Mouse (Mus musculus) hindbrain, embryonic 13.5 days (tissue): ENCODE data around the gene Ppp4r2. TPM values are rescaled to one million over a fixed set of nuclear protein-coding genes. Genes with fewer than 3 reads are reported as not detected.
A peak's percentile ranks its signal among the peaks of the same experiment; 100 is the strongest.
"Not testable (repeated sequence)": the region's sequence is repeated elsewhere in the genome, so short reads cannot be mapped to it uniquely, and the experiment has no call there.

Experiments
- ATAC-seq: fragments of 200-750 bp; cut with Nextera tagmentation; 2 replicates; pipeline ENCODE4 v1.8.0; 2017; ENCODE audit warnings: moderate TSS enrichment; ENCODE audit not compliant: low FRiP score
- H3K27ac ChIP-seq: fragments of 300-500 bp; sonication (generic); 2 replicates; pipeline ENCODE4 v1.5.1; 2015; ENCODE audit warnings: inconsistent platforms, mild to moderate bottlenecking, moderate library complexity
- H3K27me3 ChIP-seq: fragments of 300-500 bp; sonication (generic); 2 replicates; pipeline ENCODE4 v1.6.1; 2015; ENCODE audit warnings: mild to moderate bottlenecking, inconsistent platforms
- H3K36me3 ChIP-seq: fragments of 300-500 bp; sonication (generic); 2 replicates; pipeline ENCODE4 v1.6.1; 2015; ENCODE audit warnings: mild to moderate bottlenecking, inconsistent platforms
- H3K4me1 ChIP-seq: fragments of 300-500 bp; sonication (generic); replicated peaks from 2 replicates; pipeline ENCODE4 v1.6.1; 2015; ENCODE audit warnings: inconsistent platforms
- H3K4me2 ChIP-seq: fragments of 300-500 bp; sonication (generic); 2 replicates; pipeline ENCODE4 v1.6.1; 2015; ENCODE audit warnings: inconsistent platforms, mild to moderate bottlenecking, moderate library complexity
- H3K4me3 ChIP-seq: fragments of 300-500 bp; sonication (generic); 2 replicates; pipeline ENCODE4 v1.5.1; 2015; ENCODE audit warnings: mild to moderate bottlenecking, inconsistent platforms
- H3K9ac ChIP-seq: fragments of 300-500 bp; sonication (generic); 2 replicates; pipeline ENCODE4 v1.6.1; 2015; ENCODE audit warnings: mild to moderate bottlenecking, inconsistent platforms
- H3K9me3 ChIP-seq: fragments of 300-500 bp; sonication (generic); 2 replicates; pipeline ENCODE4 v1.6.1; 2016; ENCODE audit warnings: inconsistent platforms
- WGBS: fragments of 180-500 bp; shearing (Covaris S2); methylation state at CpG from one replicate; pipeline ENCODE4 v1.1.7; 2015; 5-methylcytosine and 5-hydroxymethylcytosine counted together
- polyA plus RNA-seq: library from polyadenylated mRNA; unstranded; fragments of >200 nt; fragmentation: Nextera tagmentation; extraction: Ambion mirVana; gene quantifications from 2 replicates; pipeline ENCODE4 v1.2.1, GENCODE M21; 2015

Gene Ppp4r2
- polyA plus RNA-seq, 1 experiment from 2014 or later, result 20.9 TPM

GRCm38 (mm10) chr6:100834489-100835160 lies 1.2 kb downstream of the Ppp4r2 start:
- no peaks in the 10 kb centered on the region for H3K27me3 ChIP-seq
- H3K9ac ChIP-seq, result peak overlapping the region; percentile 89
- peak overlapping the region; percentile 78 for H3K4me3 ChIP-seq
- peak overlapping the region; percentile 93 for H3K27ac ChIP-seq
- H3K4me2 ChIP-seq, result peak overlapping the region; percentile 66
- no peaks in the 10 kb centered on the region for H3K9me3 ChIP-seq
- no peak for ATAC-seq
- H3K36me3 ChIP-seq, result peaks cover 40% of the 10 kb centered on the region
- peaks cover 39% of the 10 kb centered on the region for H3K4me1 ChIP-seq
- WGBS, result 37% methylated on average over 9 of the region's 9 CpGs

DNA sequence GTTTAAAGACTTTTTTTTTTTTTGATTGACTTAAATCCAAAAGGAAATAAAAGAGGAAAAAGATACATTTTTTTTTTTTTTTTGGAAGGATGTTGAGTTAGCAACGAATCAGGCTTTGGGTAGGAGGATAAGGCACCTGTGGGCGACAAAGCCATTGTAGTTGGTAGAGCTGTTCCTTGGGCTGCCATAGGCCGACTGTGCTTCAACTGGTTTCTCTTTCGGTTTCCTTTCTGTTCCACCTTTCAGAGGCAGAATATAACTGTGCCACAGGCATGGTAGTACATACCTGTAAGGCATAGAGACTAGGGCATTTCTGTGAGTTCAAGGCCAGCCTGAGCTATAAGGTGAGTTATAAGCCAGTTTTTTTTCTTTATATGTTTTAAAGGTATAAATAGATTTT lies 11.6 kb downstream of the Ppp4r2 start:
- WGBS, result 96% methylated on average over 4 of the region's 4 CpGs
- no peaks in the 10 kb centered on the region for H3K27me3 ChIP-seq
- no peaks in the 10 kb centered on the region for H3K9me3 ChIP-seq
- H3K4me2 ChIP-seq, result no peak overlapping the region
- H3K36me3 ChIP-seq, result peaks cover 49% of the 10 kb centered on the region
- no peaks in the 10 kb centered on the region for H3K4me1 ChIP-seq
- ATAC-seq, result no peak
- no peak overlapping the region for H3K9ac ChIP-seq
- H3K27ac ChIP-seq, result no peak overlapping the region
- H3K4me3 ChIP-seq, result no peak overlapping the region

GRCm38 (mm10) chr6:100847264-100847663 lies 13.8 kb downstream of the Ppp4r2 start:
- H3K4me2 ChIP-seq, result no peak overlapping the region
- H3K4me1 ChIP-seq, result no peaks in the 10 kb centered on the region
- no peak overlapping the region for H3K9ac ChIP-seq
- H3K27ac ChIP-seq, result no peak overlapping the region
- H3K36me3 ChIP-seq, result peaks cover 34% of the 10 kb centered on the region
- no peak overlapping the region for H3K4me3 ChIP-seq
- H3K27me3 ChIP-seq, result no peaks in the 10 kb centered on the region
- 88% methylated on average over 5 of the region's 5 CpGs for WGBS
- H3K9me3 ChIP-seq, result no peaks in the 10 kb centered on the region
- no peak for ATAC-seq

GRCm38 (mm10) chr6:100848682-100849375 lies 15.4 kb downstream of the Ppp4r2 start:
- H3K27me3 ChIP-seq, result no peaks in the 10 kb centered on the region
- H3K27ac ChIP-seq, result no peak overlapping the region
- peaks cover 24% of the 10 kb centered on the region for H3K36me3 ChIP-seq
- H3K4me3 ChIP-seq, result no peak overlapping the region
- no peaks in the 10 kb centered on the region for H3K4me1 ChIP-seq
- ATAC-seq, result no peak
- H3K9me3 ChIP-seq, result no peaks in the 10 kb centered on the region
- 87% methylated on average over 9 of the region's 9 CpGs for WGBS
- H3K9ac ChIP-seq, result no peak overlapping the region
- no peak overlapping the region for H3K4me2 ChIP-seq

- WGBS, result 91% methylated on average over 9 of the region's 9 CpGs
- Histone ChIP-seq H3K9ac (no peak overlapping the region), H3K36me3 (peaks cover 28% of the 10 kb centered on the region), H3K27ac (no peak overlapping the region), H3K4me2 (no peak overlapping the region), H3K4me1 (no peaks in the 10 kb centered on the region), H3K9me3 (no peaks in the 10 kb centered on the region), H3K27me3 (no peaks in the 10 kb centered on the region), H3K4me3 (no peak overlapping the region)
- ATAC-seq, result no peak
Measured at GRCm38 (mm10) chr6:100850671-100851081, 17.3 kb downstream of the Ppp4r2 start.

- ATAC-seq, result no peak
- Histone ChIP-seq H3K4me1 (no peaks in the 10 kb centered on the region), H3K9me3 (no peaks in the 10 kb centered on the region), H3K27me3 (no peaks in the 10 kb centered on the region), H3K9ac (no peak overlapping the region), H3K4me3 (no peak overlapping the region), H3K27ac (no peak overlapping the region), H3K4me2 (no peak overlapping the region), H3K36me3 (peaks cover 25% of the 10 kb centered on the region)
- 93% methylated on average over 5 of the region's 5 CpGs for WGBS
Measured at GRCm38 (mm10) chr6:100851083-100851482, 17.7 kb downstream of the Ppp4r2 start.

- H3K27me3 ChIP-seq, result no peaks in the 10 kb centered on the region
- WGBS, result 87% methylated on average over 6 of the region's 6 CpGs
Measured at GRCm38 (mm10) chr6:100865321-100865720, 31.9 kb downstream of the Ppp4r2 start.

GRCm38 (mm10) chr6:100865788-100866187 lies 32.4 kb downstream of the Ppp4r2 start:
- H3K27ac ChIP-seq, H3K4me2 ChIP-seq, H3K27me3 ChIP-seq, H3K4me1 ChIP-seq, ATAC-seq, H3K4me3 ChIP-seq, H3K9me3 ChIP-seq, H3K9ac ChIP-seq: not testable (repeated sequence)
- peaks cover 30% of the 10 kb centered on the region for H3K36me3 ChIP-seq
- WGBS, result 82% methylated on average over 5 of the region's 5 CpGs

More at GRCm38 (mm10) chr6:100865321-100865720, 31.9 kb downstream of the Ppp4r2 start:
- Histone ChIP-seq H3K9ac (no peak overlapping the region), H3K4me2 (no peak overlapping the region), H3K27ac (no peak overlapping the region), H3K4me3 (no peak overlapping the region), H3K4me1 (no peaks in the 10 kb centered on the region), H3K9me3 (no peaks in the 10 kb centered on the region), H3K36me3 (peaks cover 30% of the 10 kb centered on the region)
- no peak for ATAC-seq

DNA sequence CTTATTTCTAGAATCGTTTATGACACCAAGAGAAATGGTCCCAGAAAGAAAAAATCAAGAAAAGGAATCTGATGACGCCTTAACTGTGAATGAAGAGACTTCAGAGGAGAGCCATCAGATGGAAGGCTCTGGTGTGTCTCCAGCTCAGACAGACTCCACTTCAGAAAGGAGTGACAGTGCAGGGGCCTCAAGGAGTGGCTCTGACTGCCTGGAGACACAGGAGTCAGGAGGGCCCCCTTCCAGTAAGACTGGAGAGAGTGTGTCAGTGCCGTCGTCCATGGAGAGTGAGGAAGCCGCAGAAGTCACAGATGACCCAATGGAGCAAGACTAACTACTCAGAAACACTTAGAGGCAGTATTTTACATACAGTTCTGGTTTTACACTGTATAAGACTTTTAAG lies 32.8 kb downstream of the Ppp4r2 start:
- H3K27ac ChIP-seq, H3K4me1 ChIP-seq, H3K4me3 ChIP-seq, ATAC-seq, H3K4me2 ChIP-seq, H3K9ac ChIP-seq, H3K9me3 ChIP-seq, H3K27me3 ChIP-seq: not testable (repeated sequence)
- peaks cover 28% of the 10 kb centered on the region for H3K36me3 ChIP-seq
- 90% methylated on average over 5 of the region's 5 CpGs for WGBS

DNA sequence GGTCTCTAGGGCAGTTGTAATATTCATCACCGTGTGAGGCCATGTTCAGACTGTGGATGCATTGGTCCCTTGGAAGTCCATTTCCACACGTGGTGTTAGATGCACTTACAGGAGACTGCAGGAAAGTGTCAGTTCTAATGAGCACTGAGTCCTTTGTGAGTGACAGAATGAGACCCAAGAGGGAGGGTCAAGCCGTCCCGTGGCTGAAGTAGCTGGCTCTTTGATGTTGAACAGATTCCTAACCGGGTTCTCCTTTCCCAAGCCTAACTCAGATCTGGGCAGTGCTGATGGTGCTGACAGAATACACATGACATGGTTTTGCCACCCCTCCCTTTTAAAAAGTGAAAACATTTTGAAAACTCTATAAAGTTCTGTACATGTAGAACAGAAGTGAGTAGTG lies 35.4 kb downstream of the Ppp4r2 start:
- no peak for ATAC-seq

DNA sequence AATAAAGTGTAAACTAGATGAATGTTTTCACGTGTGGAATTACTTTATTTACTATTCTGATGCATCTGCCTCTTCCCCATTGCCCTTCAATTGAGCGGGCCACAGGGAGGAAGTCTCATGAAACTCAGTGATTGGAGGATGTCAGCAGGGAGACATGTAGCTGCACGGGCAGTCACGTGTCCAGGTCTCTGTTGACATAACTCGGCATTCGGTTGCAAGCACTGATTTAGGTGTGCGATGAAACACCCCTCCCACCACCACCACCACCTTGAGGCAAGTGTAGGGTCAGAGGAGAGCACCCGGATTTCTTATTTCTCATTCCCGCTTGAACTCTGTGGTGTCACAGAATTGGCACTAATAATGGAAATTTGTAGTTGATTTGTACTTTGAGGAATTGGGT lies 36.5 kb downstream of the Ppp4r2 start:
- Histone ChIP-seq H3K27me3 (no peaks in the 10 kb centered on the region), H3K4me1 (no peaks in the 10 kb centered on the region), H3K9me3 (no peaks in the 10 kb centered on the region), H3K4me2 (no peak overlapping the region), H3K36me3 (peaks cover 5% of the 10 kb centered on the region), H3K4me3 (no peak overlapping the region), H3K27ac (no peak overlapping the region), H3K9ac (no peak overlapping the region)
- no peak for ATAC-seq
- 87% methylated on average over 9 of the region's 9 CpGs for WGBS

More for the DNA sequence above, 35.4 kb downstream of the Ppp4r2 start:
- Histone ChIP-seq H3K27ac (no peak overlapping the region), H3K4me3 (no peak overlapping the region), H3K4me1 (no peaks in the 10 kb centered on the region), H3K4me2 (no peak overlapping the region), H3K9ac (no peak overlapping the region), H3K9me3 (no peaks in the 10 kb centered on the region), H3K27me3 (no peaks in the 10 kb centered on the region), H3K36me3 (peaks cover 9% of the 10 kb centered on the region)
- WGBS, result 45% methylated on average over 5 of the region's 5 CpGs

GRCm38 (mm10) chr6:100873191-100873590 lies 39.8 kb downstream of the Ppp4r2 start:
- Histone ChIP-seq H3K9ac (no peak overlapping the region), H3K4me1 (no peaks in the 10 kb centered on the region), H3K27me3 (no peaks in the 10 kb centered on the region), H3K27ac (no peak overlapping the region), H3K4me3 (no peak overlapping the region), H3K4me2 (no peak overlapping the region), H3K36me3 (no peaks in the 10 kb centered on the region), H3K9me3 (peaks cover 3% of the 10 kb centered on the region; the same call in 1 of the 2 replicates)
- ATAC-seq, result no peak
- WGBS, result 77% methylated on average over 6 of the region's 6 CpGs
